Mouse (Mus musculus) embryonic facial prominence, embryonic 10.5 days (tissue): ENCODE data around the gene Osr1. TPM values are rescaled to one million over a fixed set of nuclear protein-coding genes. Genes with fewer than 3 reads are reported as not detected.

Experiments
- DNase-seq: peaks from one replicate; pipeline ENCODE4 v3.0.0-alpha.2; 2017; ENCODE audit warnings: low spot score
- H3K27ac ChIP-seq: fragments of 300-500 bp; sonication (generic); replicated peaks from 2 replicates; pipeline ENCODE4 v1.5.1; 2016; ENCODE audit warnings: mild to moderate bottlenecking
- H3K27me3 ChIP-seq: fragments of 300-500 bp; sonication (generic); replicated peaks from 2 replicates; pipeline ENCODE4 v1.6.1; 2016; ENCODE audit warnings: low read depth, mild to moderate bottlenecking; ENCODE audit not compliant: poor library complexity, severe bottlenecking
- H3K36me3 ChIP-seq: fragments of 300-500 bp; sonication (generic); replicated peaks from 2 replicates; pipeline ENCODE4 v1.6.1; 2016; ENCODE audit warnings: mild to moderate bottlenecking, moderate library complexity
- H3K4me1 ChIP-seq: fragments of 300-500 bp; sonication (generic); 2 replicates; pipeline ENCODE4 v1.6.1; 2016
- H3K4me3 ChIP-seq: fragments of 300-500 bp; sonication (generic); 2 replicates; pipeline ENCODE4 v1.5.1; 2016; ENCODE audit warnings: mild to moderate bottlenecking, moderate library complexity
- H3K9me3 ChIP-seq: fragments of 300-500 bp; sonication (generic); 2 replicates; pipeline ENCODE4 v1.6.1; 2016; ENCODE audit warnings: mild to moderate bottlenecking
- polyA plus RNA-seq: library from polyadenylated mRNA; unstranded; fragments of >200 nt; fragmentation: Nextera tagmentation; extraction: Ambion mirVana; gene quantifications from 2 replicates; pipeline ENCODE4 v1.2.1, GENCODE M21; 2016

The Osr1 gene
- polyA plus RNA-seq, 1 experiment from 2014 or later: 23.6 TPM

- Histone ChIP-seq H3K4me3 (no peak overlapping the region), H3K27ac (no peak overlapping the region), H3K27me3 (no peaks in the 10 kb centered on the region), H3K9me3 (no peaks in the 10 kb centered on the region), H3K4me1 (0 out of 2 replicates have a peak, but pooled peaks cover 3% of the 10 kb centered on the region), H3K36me3 (no peaks in the 10 kb centered on the region)
- DNase-seq: no peak
Observed at GRCm38 (mm10) chr12:9598219-9598618, 28.3 kb downstream of the Osr1 start.
